Mouse (Mus musculus) neural tube, embryonic 14.5 days (tissue): Measurements from ENCODE around the gene Gfm1. TPM values are rescaled to one million over a fixed set of nuclear protein-coding genes. Genes with fewer than 3 reads are reported as not detected.
A peak's percentile ranks its signal among the peaks of the same experiment; 100 is the strongest.

Experiments
- ATAC-seq: fragments of 200-750 bp; cut with Nextera tagmentation; 2 replicates; pipeline ENCODE4 v1.8.0; 2017; ENCODE audit warnings: low read depth, mild to moderate bottlenecking, moderate TSS enrichment, moderate library complexity
- H3K27ac ChIP-seq: fragments of 300-500 bp; sonication (generic); 2 replicates; pipeline ENCODE4 v1.5.1; 2014; ENCODE audit warnings: low read depth, mild to moderate bottlenecking, control low read depth, low read length, moderate library complexity, mixed read lengths
- H3K27me3 ChIP-seq: fragments of 300-500 bp; sonication (generic); 2 replicates; pipeline ENCODE4 v1.6.1; 2014; ENCODE audit warnings: low read length; ENCODE audit not compliant: control insufficient read depth, insufficient read depth
- H3K36me3 ChIP-seq: fragments of 300-500 bp; sonication (generic); 2 replicates; pipeline ENCODE4 v1.6.1; 2014; ENCODE audit warnings: low read length, mixed read lengths; ENCODE audit not compliant: control insufficient read depth, insufficient read depth
- H3K4me1 ChIP-seq: fragments of 300-500 bp; sonication (generic); 2 replicates; pipeline ENCODE4 v1.6.1; 2014; ENCODE audit warnings: low read length; ENCODE audit not compliant: control insufficient read depth, insufficient read depth
- H3K4me2 ChIP-seq: fragments of 300-500 bp; sonication (generic); 2 replicates; pipeline ENCODE4 v1.6.1; 2014; ENCODE audit warnings: mild to moderate bottlenecking, low read depth, low read length, control low read depth
- H3K4me3 ChIP-seq: fragments of 300-500 bp; sonication (generic); 2 replicates; pipeline ENCODE4 v1.5.1; 2014; ENCODE audit warnings: low read depth, low read length, control low read depth, mixed read lengths
- H3K9ac ChIP-seq: fragments of 300-500 bp; sonication (generic); replicated peaks from 2 replicates; pipeline ENCODE4 v1.6.1; 2014; ENCODE audit warnings: low read depth, mild to moderate bottlenecking, control low read depth, low read length, mixed read lengths
- H3K9me3 ChIP-seq: fragments of 300-500 bp; sonication (generic); 2 replicates; pipeline ENCODE4 v1.6.1; 2016; ENCODE audit warnings: low read length; ENCODE audit not compliant: control insufficient read depth
- WGBS: fragments of 180-500 bp; shearing (Covaris S2); extraction: QIAGEN DNeasy Blood & Tissue Kit; methylation state at CpG from one replicate; pipeline ENCODE4 v1.1.7; 2014; 5-methylcytosine and 5-hydroxymethylcytosine counted together
- polyA plus RNA-seq: library from polyadenylated mRNA; unstranded; fragments of >200 nt; fragmentation: Nextera tagmentation; extraction: Ambion mirVana; gene quantifications from 2 replicates; pipeline ENCODE4 v1.2.1, GENCODE M21; 2014

Gene Gfm1
- polyA plus RNA-seq, 1 experiment from 2014 or later = 31.3 TPM

DNA sequence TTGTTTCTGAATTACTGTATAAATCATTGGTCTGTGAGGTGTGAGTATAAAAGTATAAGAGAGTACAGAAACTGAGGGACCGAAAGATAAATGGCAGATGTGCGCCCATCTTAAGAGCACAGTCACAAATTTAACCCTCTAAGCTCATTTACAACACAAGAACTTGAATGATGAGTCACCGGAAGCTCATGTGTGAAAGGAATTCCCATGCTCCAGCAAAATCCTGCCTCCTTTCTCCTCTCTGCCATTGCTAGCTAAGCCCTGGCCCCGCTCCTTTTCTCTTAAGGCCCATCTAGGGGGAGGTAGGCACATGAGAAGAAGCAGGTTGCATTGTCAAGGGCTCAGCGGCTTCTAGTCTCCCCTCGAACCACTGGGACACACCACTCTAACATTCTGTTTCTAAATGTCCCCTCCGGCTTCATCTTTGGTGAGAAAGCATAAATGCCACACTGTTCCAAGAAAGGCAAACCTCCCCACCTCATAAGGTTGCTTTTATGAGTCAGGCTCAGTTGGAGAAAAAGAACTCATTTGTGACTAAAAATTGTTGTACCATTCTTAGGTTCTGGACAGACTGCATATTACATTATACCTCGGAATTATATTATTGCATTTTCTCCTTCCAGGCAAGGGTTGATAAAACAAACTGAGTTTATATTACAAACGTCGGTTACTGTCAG is 78.5 kb downstream of the Gfm1 start:
- no peak for ATAC-seq
- WGBS = 86% methylated on average over 10 of the region's 10 CpGs
- H3K4me1 ChIP-seq = no peaks in the 10 kb centered on the region

GRCm38 (mm10) chr3:67512807-67513206 is 82.9 kb downstream of the Gfm1 start:
- H3K9ac ChIP-seq = no peak overlapping the region
- H3K4me1 ChIP-seq = no peaks in the 10 kb centered on the region
- no peak overlapping the region for H3K4me2 ChIP-seq
- no peak overlapping the region for H3K27ac ChIP-seq
- H3K4me3 ChIP-seq = no peak overlapping the region
- WGBS = 3% methylated on average over 5 of the region's 5 CpGs
- H3K27me3 ChIP-seq = no peaks in the 10 kb centered on the region
- ATAC-seq = peak; percentile 65
- H3K9me3 ChIP-seq = no peaks in the 10 kb centered on the region
- H3K36me3 ChIP-seq = no peaks in the 10 kb centered on the region

More for the DNA sequence above, 78.5 kb downstream of the Gfm1 start:
- Histone ChIP-seq H3K4me2 (no peak overlapping the region), H3K27ac (no peak overlapping the region), H3K4me3 (no peak overlapping the region), H3K36me3 (no peaks in the 10 kb centered on the region), H3K27me3 (no peaks in the 10 kb centered on the region), H3K9ac (no peak overlapping the region), H3K9me3 (no peaks in the 10 kb centered on the region)

DNA sequence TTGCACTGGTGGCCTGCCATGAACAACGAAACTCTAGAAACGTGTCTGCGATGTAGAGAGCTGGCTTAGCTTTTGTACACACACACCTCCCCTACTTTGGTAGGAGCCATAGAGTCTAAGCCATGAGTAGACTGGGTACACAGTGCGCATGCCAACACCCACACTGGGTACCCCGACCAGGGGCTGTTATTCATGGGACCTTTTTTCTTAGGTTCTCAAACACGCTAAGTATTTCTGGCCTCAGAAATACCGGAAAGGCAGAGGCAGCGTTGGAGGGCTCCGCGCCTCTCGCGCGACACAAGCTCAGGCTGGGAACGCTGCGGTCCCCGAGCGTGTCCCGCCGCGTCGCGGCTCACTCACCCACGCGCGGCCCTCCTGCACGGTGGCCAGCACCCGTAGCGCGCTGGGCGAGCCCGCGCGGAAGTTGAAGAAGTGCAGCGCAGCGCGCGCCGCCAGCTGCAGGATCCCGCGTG is 84.9 kb downstream of the Gfm1 start:
- peak overlapping the region; percentile 67 for H3K9ac ChIP-seq
- H3K36me3 ChIP-seq = no peaks in the 10 kb centered on the region
- no peaks in the 10 kb centered on the region for H3K27me3 ChIP-seq
- ATAC-seq = peak; percentile 64
- no peak overlapping the region for H3K27ac ChIP-seq
- H3K4me2 ChIP-seq = peak overlapping the region; percentile 100
- 4% methylated on average over 40 of the region's 40 CpGs for WGBS
- H3K9me3 ChIP-seq = no peaks in the 10 kb centered on the region
- H3K4me3 ChIP-seq = peak overlapping the region; percentile 55
- no peaks in the 10 kb centered on the region for H3K4me1 ChIP-seq

GRCm38 (mm10) chr3:67515274-67515801 is 85.4 kb downstream of the Gfm1 start, which contains the start of gene Rarres1:
Gene Rarres1 (minus strand): TSS chr3:67515523.
- Histone ChIP-seq H3K36me3 (no peaks in the 10 kb centered on the region), H3K27me3 (no peaks in the 10 kb centered on the region), H3K4me3 (peak within 1 kb of the TSS; percentile 55), H3K9ac (peak within 1 kb of the TSS; percentile 67), H3K4me2 (peak within 1 kb of the TSS; percentile 100), H3K4me1 (no peaks in the 10 kb centered on the region), H3K9me3 (no peaks in the 10 kb centered on the region), H3K27ac (no peak within 1 kb of the TSS)
- WGBS = 3% methylated on average over 38 of the region's 38 CpGs
- ATAC-seq = peak; percentile 66

- Histone ChIP-seq H3K4me3 (no peak overlapping the region), H3K4me2 (no peak overlapping the region), H3K36me3 (no peaks in the 10 kb centered on the region), H3K27me3 (no peaks in the 10 kb centered on the region), H3K27ac (no peak overlapping the region), H3K9ac (no peak overlapping the region), H3K4me1 (no peaks in the 10 kb centered on the region), H3K9me3 (no peaks in the 10 kb centered on the region)
- WGBS = 91% methylated on average over 5 of the region's 5 CpGs
- ATAC-seq = no peak
These were observed 90.8 kb downstream of the Gfm1 start for GRCm38 (mm10) chr3:67520568-67521143.

DNA sequence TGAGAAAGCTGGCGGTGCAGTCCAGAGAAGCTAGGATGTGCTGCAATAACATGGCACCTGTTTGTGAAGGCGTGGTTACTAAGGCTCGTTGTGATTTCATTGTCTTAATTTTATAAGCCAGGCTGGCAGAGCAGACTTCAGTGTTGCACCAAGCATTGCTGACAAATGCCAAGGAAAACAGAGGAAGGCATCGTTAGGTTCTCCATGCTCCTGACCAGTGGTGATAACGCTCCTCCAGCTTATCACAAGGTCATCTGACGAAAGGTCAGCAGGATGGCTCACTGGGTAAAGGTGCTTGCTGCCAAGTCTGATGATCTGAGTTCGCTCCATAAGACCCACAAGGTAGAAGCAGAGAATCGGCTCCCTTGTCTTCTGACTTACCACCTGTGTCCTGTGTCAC is 92.8 kb downstream of the Gfm1 start:
- H3K4me1 ChIP-seq = no peaks in the 10 kb centered on the region
- H3K4me3 ChIP-seq = no peak overlapping the region
- H3K4me2 ChIP-seq = no peak overlapping the region
- no peaks in the 10 kb centered on the region for H3K9me3 ChIP-seq
- ATAC-seq = no peak
- 90% methylated on average over 8 of the region's 8 CpGs for WGBS
- H3K27ac ChIP-seq = no peak overlapping the region
- no peaks in the 10 kb centered on the region for H3K27me3 ChIP-seq
- H3K9ac ChIP-seq = no peak overlapping the region
- no peaks in the 10 kb centered on the region for H3K36me3 ChIP-seq

GRCm38 (mm10) chr3:67524768-67525167 is 94.9 kb downstream of the Gfm1 start:
- no peaks in the 10 kb centered on the region for H3K36me3 ChIP-seq
- 72% methylated on average over 6 of the region's 6 CpGs for WGBS

More at GRCm38 (mm10) chr3:67524768-67525167, 94.9 kb downstream of the Gfm1 start:
- no peak overlapping the region for H3K27ac ChIP-seq
- ATAC-seq = no peak
- H3K9me3 ChIP-seq = no peaks in the 10 kb centered on the region
- no peak overlapping the region for H3K4me2 ChIP-seq
- no peaks in the 10 kb centered on the region for H3K4me1 ChIP-seq
- H3K4me3 ChIP-seq = no peak overlapping the region
- H3K9ac ChIP-seq = no peak overlapping the region
- H3K27me3 ChIP-seq = no peaks in the 10 kb centered on the region
